Mouse (Mus musculus): ENCODE measurements at regions not wholly inside any gene's neighbourhood (a gene's known extent, or its start where the extent isn't known, plus 50 kb on each side); places are given as distances from the start of the nearest gene placed in this dataset.
A peak's percentile ranks its signal among the peaks of the same experiment; 100 is the strongest.

DNA sequence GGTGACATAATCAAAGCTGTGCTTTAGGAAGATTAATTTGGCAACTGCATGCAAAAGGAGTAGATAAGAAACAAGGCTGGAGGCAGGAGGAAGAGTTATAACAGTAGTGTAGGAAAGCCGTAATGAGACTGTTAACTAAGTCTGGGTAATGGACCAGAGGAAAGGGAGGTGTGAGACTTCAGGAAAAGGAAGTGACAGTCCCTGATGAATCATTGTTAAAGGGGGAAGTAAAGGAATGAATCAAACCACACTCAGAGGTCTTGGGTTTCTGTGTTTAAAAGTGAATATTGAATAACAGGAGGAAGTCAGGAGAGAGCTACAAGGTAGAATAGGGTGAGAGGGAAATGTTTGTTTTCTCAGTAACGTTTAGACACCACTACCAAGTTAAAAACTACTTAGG, 1175.9 kb downstream of the Diaph3 start:
- DNase-seq (ENCODE audit: low spot score in 2 of 2): no peak

DNA sequence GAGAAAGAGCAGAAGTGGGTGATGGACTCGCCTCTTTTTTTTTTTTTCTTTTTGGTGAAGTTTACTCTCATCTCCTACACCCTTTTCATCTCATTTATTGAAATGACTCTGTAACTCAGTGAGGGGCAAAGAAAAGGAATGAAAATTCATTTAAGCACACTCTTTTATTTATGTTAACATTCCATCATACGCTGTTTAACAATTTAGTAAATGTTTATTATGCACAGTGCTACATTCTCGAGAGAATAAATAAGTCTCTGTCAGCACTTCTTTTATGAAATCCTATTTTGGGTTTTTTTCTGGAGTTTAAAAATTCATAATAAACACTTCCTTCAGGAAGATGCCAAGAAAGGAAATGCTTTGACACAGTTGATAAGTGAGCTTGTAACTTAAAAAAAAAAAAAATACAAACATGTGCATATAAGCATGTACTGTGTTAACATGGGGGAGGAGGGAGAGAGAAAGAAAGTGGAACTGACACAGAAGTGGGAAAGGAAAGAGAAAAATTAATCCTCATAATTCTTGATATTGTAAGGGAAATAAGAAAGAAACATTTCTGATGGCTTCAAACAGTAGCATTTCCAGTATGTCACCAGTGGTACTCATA, 1195.2 kb downstream of the Diaph3 start:
- no peak for DNase-seq (ENCODE audit: low spot score in 2 of 2)

DNA sequence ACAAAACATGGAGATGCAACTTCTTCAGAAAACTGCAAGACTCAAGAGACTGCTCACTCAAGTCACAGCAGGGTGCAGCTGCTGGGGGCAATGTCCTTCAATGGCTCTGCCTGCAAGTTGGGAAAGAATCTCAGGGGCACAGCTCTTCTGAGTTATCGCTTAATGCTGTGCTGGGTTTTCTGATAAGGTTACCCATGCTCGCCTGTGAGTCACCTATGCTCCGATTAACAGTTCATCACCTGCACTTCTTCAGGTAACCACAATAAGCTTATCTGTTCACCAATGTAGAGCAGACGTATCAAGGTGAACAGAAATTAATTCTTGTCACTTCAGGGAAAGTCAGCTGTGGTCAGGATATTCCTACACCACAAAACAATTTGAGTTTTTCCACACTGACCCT, 1198.2 kb downstream of the Diaph3 start:
- no peak for DNase-seq (ENCODE audit: low spot score in 2 of 2)

DNA sequence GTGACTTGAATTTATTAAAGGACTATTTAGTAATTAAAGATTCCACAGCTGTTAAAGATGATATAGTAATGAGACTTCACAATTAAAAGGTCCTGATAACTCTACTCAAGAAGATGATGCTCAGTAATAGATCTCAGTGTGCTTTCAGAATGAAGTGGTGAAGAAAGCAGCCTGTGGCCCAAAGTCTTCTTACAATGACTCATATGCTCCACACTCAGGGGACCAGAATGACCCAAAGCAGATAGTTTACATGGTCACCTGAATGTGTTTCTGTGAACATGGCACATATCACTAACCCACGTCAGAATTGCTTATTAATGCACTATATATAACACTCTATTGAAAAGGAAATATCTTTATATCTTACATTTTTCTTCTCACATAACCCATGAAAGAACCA, 1200.5 kb downstream of the Diaph3 start:
- no peak for DNase-seq (ENCODE audit: low spot score in 2 of 2)

DNA sequence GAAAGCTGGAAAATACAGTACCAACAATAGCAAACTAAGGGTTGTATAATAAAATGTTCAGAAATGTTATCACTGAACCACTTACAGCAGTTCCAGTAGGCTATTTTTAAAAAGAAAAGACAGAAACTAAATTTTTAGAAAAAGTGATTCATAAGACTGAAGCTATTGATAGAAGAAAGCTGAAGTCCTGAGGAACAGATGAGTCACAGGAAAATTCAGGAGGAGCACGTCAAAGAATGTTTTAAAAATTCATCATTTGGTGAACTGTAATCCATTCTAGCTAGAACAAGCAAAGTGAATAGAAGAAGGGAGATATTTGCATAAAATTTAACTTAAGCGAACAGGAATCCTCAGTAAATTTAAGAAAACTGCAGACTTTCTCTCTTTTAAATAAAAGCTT, 1205.9 kb downstream of the Diaph3 start:
- DNase-seq (ENCODE audit: low spot score in 2 of 2): no peak

DNA sequence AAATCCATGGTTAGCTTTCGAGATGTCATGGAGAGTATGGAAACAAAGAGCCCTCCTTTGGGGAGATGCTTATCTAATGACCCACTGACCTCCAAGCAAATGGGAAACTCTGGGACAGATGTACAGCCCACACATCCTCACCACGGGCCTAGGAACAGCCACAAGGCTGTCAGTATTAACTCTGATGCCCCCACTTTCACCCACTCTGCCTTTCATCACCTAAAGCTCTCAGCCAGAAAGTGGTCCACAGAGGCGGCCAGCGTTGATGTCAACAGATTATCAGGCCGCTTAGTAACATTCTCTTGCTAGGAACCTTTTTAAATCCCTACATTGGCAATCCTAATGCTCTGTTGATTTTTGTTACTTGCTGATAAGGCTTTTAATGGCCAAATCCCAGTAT, 1210.6 kb downstream of the Diaph3 start:
- DNase-seq (ENCODE audit: low spot score in 2 of 2): no peak

DNA sequence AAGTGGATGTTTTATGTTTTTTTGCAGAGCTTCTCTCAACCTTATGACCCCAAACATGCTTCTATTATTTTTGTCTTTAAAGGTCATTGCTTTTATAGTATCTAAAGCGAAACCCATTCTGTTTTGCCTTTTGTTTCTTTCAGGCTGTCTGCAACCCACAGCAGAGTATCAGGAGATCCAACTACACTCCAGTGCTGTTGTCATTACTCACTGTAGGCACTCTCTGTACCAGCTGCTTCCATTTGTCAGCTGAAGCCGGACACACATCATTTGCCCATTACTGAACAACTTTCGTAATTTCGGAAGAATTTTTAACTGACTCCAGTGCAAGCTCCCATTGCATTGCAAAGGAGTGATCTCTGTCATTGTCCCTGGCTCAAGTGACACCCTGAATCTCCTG, 1222.1 kb downstream of the Diaph3 start:
- DNase-seq (ENCODE audit: low spot score in 2 of 2): no peak

DNA sequence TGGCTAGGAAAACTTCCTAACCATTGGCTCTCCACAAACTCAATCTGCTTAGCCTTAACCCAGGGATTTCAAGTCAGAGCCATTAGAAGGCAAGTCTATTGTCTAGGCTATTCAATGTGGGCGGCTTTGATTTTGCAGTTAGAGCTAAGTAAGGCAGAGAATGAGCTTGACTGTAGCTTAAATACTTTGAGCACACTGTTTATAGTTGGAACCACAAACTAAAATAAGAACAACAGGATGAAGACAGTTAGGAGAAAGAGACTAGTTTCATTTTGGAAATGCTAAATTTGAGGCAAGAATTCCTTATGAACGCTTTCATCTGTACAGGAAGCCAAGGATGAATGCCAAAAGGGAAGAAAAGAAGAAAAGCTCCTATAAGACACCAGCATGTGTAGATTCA, 1225.3 kb downstream of the Diaph3 start:
- no peak for DNase-seq (ENCODE audit: low spot score in 2 of 2)

DNA sequence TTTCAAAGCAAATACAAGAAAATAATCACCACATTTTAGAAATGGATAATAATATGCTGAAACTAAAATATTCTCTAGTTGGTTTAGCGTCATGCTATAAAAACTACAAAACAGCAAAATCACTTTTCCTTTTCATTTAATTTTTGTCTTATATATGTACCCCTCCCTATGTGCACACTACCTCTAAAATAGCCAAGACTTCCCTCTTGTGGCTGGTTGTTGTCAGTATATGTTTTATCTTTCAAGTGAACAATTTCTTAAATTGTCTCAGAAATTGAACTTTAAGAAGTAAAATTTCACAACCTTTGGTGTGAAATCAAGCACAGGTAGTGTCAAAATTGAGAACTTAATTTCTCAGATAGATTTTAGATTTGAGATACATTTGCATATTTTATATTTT, 1243.1 kb downstream of the Diaph3 start:
- no peak for DNase-seq (ENCODE audit: low spot score in 2 of 2)

DNA sequence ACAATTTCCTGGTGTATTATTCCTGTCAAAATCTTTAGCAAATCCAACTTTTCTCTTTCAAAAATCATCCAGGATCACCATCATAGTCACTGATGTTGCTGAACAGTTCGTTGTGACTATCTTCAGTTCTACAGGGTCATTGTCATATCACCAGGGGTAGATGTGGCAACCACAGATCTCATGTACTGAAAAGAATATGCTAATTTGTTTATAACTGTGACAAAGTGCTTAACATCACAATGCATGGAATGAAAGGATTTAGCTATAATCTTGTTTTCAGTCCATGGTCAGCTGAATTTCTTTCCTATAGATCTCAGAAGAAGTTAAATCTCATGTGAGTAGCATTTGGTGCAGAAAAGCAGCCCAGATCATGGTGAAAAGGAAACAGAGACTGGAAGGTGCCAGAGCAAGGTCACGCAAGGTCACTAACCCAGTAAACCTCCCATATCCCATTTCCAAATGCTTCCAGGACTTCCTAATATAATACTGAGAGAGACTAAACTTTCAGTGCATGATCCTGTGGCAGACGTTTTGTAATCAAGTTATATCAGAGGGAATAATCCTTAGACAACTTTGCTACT, 1279.6 kb downstream of the Diaph3 start:
- no peak for DNase-seq (ENCODE audit: low spot score in 2 of 2)

DNA sequence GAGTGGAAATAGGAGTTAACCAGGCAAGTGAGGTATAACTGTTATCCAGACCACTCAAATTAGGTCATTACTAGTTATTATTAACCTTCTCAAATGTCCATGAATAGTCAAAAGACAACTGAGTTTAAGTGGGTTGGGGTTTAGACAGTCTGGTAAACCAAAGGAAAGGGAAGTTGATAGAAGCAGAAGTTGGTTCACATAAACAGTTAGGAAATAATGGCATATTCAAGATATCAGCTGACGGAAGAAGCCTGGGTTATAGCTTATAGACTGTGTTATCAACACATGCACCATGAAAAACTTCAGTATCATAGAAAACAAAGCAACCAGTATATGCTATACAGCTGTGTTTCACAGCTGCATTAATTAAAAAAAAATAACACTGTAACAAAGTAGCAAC, 1291.5 kb downstream of the Diaph3 start:
- DNase-seq (ENCODE audit: low spot score in 2 of 2): no peak

DNA sequence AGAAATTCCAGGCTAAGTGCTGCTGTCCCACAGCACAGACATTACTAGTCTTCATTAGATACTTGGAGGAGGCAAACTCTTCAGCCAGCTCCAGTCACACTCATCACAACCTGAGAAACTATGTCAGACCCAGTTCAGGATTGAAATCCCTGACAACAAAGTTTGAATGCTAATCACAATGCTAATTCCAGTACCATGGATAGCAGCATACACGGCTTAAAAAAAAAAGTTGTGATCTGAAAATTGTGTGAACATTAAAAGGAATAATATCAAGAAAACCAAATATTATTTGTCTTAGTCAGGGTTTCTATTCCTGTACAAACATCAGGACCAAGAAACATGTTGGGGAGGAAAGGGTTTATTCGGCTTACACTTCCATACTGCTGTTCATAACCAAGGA, 1305.5 kb downstream of the Diaph3 start:
- DNase-seq (ENCODE audit: low spot score in 2 of 2): no peak

DNA sequence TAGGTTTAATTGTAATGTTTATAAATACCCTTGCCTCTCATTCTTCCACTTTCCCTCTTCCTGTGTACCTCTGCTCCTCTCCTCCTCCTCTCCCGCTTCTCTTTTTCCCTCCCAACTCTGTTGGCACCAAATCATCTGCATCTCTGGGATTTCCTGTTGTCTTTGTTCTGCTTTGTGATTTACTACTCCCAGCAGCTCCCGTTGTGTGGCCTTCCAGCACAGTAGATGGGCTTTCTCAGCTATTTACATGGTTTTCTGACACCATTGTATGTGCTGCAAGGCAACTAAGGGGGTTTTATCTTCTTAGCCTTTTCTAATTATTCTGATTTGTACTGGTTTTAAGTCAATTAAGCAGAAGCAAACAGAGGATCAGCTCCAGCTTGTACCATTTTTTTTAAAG, 1326.1 kb downstream of the Diaph3 start:
- no peak for DNase-seq (ENCODE audit: low spot score in 2 of 2)

DNA sequence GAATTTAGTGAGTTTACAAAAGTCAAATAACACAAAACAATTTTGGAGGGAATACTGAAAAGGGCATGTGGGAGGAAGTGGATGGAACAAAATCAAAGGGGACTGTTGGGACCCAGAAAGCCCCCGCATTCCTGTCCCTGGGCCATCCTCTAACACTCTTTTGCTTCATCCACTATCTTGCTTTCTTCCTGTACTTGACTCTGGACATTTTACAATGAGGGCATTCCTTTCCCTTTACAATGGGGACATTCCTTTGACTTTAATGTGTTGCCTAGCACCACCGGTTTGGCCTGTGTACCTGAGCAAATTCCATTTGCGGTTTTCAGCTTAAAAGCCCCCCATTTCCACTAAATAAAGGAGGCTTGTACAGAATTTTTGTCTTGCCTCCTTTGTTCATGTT, 1341.0 kb downstream of the Pcdh17 start:
- DNase-seq (ENCODE audit: low spot score in 2 of 2): no peak

DNA sequence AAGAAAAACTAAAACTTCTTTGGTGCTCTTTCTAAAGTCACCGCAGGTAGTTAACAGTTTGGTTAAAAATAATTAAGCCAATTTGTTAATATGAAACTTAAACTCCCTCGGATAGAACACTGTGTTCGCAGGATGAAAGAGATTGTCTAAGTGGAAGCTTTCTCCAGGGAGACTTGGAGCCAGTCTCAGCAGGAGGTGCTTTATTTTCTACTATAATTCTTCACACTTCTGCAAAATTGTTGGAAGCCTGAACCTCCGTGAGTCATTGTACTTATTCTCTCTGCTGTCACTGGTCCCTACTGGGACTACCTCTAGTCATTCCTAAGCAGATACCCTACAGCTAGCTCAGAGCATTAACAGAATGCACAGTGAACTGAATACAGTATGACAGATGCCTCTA, 1327.3 kb downstream of the Pcdh17 start:
- peak in 1 of 2 experiments; percentile 16 for DNase-seq (ENCODE audit: low spot score in 2 of 2)

DNA sequence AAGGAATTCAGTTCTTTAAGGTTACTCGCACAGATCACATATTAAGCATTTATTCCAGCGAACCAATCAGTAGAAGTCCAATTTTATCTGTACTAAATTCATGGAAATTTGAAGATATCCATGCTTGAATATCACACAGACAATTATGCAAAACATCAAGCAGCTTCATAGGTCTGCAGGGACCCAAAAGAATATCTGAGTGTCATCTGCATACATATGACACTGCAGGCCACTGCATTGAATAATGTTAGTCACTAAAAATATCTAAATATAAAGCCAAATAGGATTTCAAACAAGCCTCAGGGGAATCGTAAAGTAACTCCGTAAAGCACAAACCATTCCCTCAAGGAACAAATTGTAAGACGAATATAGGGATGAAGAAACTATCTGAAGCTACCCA, 1324.9 kb downstream of the Pcdh17 start:
- no peak for DNase-seq (ENCODE audit: low spot score in 2 of 2)

DNA sequence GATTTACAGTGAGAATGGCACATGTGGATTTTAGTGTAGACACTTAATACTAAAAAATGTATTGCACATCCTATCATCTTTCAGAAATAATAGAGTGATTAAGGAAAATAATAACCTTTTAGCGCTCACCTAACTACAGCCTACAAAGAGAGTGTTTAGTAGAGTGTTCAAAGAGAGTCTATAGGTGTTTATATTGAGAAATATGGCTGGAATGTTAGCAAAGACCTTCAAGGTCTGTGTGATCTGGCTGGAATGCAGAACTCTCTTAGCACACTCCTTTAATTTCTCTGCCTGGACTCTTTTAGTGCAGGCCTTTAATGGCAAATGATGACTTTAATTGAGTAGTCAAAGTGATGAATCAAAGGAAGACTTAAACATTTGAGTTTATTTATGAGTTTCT, 1314.0 kb downstream of the Pcdh17 start:
- DNase-seq (ENCODE audit: low spot score in 2 of 2): no peak

DNA sequence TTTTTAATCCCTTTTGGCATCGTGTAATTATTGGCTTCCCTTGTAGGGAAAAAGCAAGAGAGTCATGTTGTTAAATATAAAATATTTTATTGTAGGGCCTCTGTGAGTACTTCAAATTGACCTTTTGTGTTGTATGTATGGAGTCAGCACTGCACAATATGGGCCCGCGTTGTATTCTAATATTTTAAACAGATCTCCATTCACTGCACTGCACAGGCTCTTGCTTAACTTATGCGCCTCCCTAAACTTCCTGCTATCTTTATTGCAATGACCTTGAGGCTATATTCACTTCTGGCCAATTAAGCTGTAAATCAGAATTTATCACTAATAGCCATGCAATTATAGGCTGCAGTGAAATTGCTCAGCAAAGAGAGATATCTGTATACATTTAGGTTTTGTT, 1295.2 kb downstream of the Pcdh17 start:
- no peak for DNase-seq (ENCODE audit: low spot score in 2 of 2)

Data from right cerebral cortex, postnatal 10 days (tissue).